Mouse (Mus musculus): Measurements from ENCODE around the gene Mtmr11.
"Not testable (repeated sequence)": the region's sequence is repeated elsewhere in the genome, so short reads cannot be mapped to it uniquely, and the experiment has no call there.

The Mtmr11 gene

DNA sequence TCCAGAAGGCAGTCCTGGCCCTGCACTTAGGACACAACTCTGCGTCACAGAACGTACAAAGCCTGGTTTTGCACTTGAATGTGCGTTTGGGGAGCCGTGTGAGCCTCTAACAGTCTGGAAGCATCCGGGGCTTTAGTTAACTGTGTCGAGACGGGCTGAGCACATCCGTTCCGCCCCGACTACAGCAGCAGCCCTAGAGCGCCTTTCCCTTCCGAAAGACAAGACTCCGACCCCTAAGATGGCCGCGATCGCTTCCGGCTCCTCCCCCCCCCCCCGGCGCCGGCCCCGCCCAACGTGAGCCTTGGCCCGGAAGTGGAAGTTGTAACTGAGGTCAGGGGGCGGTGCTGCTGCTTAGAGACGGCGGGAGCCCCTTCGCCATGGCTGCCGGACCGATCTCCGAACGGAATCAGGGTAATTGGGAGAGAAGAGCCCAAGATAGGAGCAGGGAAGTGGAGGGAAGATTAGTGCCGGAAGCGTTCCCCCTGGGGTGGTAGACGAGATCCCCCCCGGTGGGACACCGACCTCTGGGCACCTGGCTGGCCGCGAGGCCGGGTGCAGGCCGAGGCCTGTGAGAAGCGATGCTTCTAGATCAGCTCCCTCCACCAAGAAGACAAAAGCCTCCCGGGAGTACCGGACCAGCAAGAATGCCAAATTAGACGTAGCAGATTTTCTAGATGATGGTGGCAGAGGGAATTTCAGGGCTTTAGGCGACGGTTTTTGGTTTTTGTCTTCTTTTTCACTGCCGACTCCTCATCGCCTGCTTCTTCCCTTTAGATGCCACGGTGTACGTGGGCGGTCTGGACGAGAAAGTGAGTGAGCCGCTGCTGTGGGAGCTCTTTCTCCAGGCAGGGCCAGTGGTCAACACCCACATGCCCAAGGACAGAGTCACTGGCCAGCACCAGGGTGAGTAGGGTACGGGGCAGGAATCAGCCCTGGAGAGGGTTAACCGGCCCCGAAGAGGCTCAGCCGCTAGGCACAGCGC lies 10.7 kb downstream of the Mtmr11 start, which contains the start of gene Sf3b4:
Gene Sf3b4, plus strand, starts transcription at position 136 of the 982 bp plus-strand sequence.
- DNase-seq: peak; percentile 92

DNA sequence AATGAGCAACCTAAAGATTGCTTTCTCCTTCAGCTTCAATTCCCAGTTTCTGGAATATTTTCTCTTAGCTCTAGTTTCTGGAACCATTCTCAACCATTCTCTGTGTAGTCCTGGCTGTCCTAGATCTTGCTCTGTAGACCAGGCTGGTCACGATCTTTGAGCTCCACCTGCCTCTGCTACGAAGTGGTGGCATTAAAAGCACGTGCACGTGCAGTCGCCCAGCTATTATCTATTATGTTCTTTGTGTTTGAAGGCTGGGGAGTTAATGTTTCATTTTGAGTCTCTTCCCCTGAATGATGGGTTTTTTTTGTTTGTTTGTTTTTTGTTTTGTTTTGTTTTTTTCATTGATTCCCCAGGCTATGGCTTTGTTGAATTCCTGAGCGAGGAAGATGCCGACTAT lies 11.4 kb downstream of the Mtmr11 start:
- no peak for DNase-seq

DNA sequence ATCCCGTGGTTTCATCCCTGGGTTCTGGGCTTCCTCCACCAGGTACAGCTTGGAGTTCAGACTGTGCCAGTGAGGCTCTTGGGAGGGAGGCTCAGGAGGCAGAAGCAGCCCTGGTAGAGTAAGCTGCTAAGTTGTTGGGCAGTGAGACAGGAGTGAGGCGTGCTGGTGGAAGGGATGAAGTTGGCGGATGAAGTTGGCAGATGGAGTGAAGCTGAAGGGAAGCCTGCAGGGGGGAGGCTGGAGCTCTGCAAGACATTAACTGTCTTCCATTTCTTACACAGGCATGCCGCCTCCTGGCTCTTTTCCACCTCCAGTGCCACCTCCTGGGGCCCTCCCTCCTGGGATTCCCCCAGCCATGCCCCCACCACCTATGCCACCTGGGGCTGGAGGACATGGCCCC lies 12.2 kb downstream of the Mtmr11 start:
- peak in 1 of 2 experiments; percentile 18 for DNase-seq

DNA sequence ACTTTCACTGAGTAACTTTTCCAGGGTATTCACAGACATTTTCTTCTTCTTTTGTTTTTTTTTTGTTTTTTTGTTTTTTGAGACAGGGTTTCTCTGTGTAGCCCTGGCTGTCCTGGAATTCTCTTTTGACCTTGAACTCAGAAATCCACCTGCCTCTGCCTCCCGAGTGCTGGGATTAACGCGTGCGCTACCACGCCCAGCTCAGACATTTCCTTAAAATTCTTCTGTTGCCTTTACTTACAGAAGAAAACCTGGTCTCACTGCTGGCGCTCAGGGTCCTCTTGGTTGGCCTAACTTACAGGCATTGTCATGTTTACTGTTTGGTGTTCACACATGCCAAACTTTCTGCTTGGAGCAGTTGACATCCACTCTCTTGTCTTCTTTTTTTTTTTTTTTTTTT lies 13.4 kb downstream of the Mtmr11 start:
- DNase-seq: no peak

DNA sequence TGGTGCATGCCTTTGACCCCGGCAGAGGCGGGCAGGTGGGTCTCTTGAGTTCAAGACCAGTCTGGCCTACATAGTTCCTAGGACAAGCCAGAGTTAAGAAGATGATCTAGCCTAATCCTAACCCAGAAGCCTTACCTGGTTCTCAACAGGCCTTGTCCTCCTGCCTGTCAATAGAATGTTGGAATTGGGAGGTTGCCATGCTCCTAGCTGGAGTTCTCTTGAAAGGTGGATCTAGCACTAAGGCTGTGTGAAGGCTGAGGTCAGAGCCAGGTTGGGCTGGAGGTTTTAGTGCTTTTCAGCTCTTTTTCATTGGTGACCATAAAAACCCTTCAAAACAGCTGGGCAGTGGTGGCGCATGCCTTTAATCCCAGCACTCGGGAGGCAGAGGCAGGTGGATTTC lies 16.6 kb downstream of the Mtmr11 start:
- DNase-seq: no peak

DNA sequence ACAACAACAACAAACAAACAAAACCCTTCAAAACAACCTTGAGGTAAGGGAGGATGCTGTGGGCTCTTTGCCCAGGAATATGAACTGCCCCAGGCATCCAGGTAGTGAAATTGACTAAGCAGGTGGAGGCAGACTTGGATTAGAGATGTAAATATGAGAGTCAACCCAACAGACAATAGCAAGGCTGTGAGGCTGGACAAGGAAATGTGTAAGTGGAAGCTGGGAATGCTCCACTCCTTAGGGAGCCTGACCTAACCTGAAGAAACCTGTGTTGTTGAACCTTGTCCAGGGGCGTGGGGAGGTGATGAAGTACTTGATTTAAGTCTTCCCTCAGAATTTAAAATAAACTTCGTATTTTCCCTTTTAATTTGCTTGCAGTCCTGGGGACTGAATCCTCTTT lies 17.1 kb downstream of the Mtmr11 start:
- DNase-seq: no peak

DNA sequence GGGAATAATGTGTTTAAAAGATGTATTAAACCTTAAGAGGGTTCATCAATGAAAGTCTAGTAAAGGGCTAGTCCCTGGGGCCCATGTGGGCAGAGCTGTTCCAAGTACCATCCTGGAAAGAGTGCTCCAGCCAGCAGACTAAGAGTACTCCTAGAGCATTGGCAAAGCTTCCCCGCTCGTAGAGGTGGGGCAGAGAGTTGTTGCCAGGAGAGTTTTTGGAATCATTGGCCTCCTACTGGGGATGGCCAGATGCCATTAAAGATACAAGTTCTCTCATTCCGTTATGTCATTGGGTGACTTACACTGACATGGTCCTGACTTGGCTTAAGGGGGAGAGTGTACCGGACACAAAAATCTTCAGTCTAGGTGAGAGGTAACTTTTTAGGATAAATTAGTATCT lies 17.7 kb downstream of the Mtmr11 start:
- DNase-seq: peak; percentile 76

DNA sequence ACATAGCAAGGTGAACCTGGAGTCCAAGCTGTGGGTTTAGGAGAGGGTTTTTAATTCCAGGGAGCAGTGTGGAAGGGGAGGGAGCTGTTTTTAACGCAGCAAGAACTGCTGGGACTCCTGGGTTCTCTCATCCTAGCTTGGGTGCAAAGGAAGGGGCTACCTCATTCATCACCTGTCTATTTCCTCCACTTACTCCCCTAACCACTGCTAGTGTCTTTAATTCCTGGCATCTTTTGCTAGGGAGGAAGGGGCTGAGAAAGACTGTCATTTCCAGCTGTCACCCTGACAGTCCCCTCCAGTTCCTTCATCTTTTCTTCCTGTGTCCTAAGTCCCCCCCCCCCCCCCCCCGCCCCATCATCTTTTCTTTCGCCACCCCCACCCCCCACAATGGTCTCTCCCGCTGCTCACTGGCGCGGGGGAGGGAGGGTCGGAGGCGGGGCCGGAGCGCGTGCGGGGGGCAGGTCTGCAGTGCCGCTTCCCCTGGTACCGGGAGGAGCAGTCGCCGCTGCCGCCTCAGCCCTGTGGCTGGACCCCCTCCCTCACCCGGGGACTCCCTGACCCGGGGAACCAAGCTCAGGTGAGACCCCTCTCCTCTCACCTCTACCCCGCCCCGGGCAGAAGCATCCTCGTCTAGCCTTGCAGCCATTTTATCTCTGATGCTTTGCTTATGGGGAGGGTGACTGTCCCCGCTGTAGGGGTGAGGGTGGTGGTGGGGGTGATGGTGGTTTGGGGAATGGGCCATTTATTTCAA lies 19.1 kb downstream of the Mtmr11 start, which contains the start of gene Sv2a:
Gene Sv2a, plus strand, starts transcription at position 425 of the 751 bp plus-strand sequence.
- peak; percentile 92 for DNase-seq

DNA sequence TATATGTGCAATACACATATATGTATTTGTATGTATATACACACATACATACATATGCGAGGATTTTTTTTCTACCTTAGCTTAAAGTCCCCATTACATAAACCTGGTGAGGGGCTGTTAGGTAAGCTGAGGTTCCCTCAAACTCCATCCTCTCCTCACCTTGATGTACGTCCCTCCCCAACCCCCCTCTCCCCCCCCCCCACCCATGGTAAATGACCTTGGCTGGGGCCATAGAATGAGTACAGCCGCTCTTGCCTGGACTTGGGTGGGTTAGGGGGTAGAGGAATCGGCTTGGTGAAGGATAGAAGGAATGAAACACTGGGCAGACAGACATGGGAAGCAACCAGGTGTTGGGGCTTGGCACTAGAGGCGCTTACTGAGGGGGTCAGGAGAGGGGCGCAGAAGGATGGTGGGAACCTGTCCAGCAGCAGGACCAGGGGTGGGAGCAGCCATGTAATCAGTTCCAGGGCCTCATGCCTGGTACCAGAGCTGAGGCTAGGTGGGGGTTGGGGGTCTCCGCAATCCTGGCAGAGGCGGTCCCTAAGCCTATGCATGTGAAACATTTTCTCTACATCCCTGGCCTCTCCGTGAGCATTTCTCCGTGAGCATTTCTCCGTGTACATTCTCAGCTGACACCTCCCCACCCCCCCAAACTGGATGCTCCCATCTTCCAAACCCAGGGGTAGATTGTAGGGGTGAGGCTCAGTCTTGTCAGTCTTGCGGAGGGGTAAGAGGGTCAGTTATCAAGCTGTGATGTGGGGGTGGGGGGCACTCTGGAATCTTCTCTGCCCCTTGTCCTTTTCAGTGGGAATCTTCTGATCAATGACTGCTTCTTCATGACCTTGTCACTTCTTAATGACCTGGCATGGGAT lies 19.9 kb downstream of the Mtmr11 start:
- peak; percentile 79 to 80 for DNase-seq

DNA sequence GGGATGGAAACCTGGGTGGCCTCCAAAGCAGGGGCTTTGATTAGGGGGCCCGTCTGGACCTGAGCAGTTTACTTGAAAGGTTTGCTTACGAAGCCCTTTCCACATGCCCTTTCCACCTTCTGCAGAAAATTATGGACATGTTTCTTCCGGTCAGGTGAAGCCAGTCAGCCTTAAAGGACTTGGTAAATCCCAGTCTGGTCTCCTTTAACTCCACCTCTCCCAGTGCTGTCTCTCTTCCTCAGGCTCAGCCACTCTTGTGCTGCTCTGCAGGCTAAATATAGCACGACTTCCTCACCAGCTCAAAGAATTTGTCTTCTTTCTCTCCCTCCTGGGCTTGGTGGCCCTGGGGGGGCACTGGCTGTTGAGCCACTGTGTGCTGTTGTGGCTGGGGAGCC lies 20.6 kb downstream of the Mtmr11 start:
- peak; percentile 30 to 60 for DNase-seq

DNA sequence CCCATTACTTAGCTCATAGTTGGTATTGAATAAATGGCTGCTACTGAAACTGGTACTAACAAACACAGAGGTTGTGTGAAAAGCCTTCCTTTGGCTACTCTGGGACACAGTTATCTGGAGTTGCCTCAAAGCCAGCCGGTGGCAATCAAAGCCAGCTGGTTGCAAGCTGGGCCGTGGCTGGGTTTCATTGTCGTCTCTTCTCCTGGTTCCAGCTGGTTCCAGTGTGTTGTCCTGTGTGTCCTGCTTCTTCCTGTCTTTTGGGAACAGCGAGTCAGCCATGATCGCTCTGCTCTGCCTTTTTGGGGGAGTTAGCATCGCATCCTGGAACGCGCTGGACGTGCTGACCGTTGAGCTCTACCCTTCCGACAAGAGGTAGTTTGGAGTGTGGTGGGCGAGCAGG lies 31.2 kb downstream of the Mtmr11 start:
- DNase-seq: no peak

DNA sequence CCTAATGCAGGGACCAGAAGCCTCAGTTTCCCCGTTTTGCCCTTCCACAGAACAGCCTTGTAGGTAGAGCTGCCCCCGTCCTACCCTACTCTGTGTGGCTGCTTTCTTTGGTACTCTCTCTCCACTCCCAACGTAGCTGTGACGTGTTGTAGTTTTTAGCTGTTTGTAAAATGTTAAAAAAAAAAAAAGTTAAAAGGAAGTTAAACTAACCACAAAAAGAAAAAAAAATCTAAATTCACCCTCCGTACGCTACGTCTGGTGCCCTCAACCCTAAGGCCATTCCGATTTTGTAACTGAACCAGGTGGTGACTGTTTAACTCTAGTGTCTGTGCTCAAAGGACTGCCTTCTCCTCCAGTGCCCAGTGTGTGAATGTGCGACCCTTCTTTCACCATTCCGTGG lies 33.2 kb downstream of the Mtmr11 start:
- DNase-seq: no peak

DNA sequence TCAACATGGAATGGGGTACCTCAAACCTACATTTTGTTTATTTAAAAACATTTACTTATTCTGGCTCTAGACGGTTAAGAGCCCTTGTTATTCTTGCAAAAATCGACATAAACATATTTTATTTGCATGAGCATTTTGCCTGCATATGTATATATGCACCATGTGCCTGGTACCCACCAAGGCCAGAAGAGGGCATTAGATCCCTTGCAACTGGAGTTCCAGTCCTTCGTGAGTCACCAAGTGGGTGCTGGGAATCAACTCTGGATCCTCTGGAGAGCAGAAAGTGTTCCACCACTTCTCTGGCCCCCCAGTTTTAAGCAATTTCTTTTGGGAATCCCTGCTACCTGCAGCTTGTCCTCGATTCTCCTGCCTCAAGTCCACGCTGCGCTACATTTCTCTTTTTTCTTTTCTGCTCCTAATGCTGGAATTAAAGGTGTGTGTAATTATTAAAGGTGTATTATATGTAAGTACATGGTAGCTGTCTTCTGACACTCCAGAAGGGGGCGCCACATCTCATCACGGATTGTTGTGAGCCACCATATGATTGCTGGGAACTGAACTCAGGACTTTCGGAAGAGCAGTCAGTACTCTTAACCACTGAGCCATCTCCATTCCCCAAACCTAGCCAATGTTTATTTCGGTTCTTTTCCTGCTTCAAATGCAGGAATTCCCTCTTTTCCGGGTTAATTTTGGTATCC lies 34.0 kb downstream of the Mtmr11 start:
- peak; percentile 54 to 59 for DNase-seq

DNA sequence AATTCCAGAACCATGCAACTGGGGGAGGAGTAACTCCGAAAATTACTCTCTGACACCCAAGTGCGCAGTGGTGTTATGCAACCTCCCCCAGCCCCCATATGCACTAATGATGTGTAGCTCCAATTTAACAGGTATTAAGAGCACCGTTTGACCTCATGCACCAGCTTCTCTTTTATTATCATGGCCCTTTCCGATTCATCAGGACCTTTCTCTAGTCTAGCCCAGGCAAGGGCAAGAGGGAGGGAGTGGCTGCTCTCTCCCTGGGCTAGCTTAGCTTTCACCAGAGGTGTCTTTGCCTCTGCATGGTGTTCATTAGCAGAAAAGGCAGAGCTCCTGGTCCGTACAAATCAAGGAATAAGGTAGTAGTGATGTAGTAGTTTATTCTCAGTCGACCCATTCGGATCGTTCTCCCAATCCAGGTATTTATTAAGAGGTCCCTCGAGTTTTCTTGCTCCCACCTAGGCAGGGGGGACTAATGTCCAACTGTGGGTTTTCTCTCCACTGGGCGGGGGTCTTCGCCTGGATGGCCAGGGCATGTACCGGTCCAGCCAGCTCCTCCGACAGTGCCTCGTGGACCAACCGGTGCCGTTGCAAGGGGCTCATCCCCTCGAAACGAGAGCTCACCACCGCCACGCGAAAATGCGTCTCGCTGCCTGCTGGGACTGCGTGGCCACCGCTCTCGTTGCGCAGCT lies 34.8 kb downstream of the Mtmr11 start:
- no peak for DNase-seq

DNA sequence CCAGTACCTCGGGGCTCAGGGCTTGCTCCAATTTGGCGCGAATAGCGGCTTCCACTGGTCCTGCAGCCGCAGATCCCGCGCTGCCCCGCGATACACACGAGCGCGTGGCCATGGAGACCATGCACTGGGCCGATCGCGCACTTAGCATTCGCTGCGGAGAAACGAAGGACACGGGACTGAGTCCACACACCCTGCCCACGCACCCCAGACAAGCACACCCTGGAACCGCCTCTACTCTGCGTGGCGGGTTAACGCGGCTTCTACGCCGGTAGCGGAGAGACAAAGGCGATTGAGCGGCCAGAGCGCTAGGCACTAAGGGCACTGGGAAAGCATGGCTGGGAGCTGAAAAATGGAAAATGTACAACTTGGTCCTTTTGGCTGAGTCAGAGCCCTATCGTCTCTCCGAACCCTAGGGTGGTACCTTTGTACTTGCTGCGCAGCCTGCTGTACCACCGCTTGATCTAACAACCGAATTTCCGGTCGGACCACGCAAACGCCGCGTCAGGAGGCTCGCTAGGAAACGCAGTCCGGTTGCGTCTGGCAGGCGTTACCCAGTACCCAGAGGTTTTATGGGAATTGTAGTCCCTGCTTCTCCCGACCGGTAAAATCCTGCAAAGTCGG lies 35.4 kb downstream of the Mtmr11 start:
- DNase-seq: peak; percentile 93 to 94

DNA sequence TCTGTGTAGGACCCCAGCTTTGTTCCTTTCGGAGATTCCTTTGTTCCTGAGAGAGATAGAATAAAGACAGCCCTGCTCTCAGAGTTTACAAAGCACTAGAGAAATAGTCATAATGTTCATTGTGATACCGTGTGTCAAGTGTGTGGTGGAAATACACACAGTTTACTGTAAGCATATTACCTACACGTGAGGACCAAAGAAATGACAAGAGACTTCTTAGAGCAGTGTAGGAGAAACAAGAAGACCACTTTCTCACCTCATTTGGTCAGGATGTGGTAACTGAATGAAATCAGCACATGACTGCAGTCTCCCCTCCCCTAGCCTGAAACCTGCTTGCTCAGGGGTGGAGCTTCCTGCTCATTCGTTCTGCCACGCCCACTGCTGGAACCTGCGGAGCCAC lies 36.4 kb downstream of the Mtmr11 start:
- no peak for DNase-seq

DNA sequence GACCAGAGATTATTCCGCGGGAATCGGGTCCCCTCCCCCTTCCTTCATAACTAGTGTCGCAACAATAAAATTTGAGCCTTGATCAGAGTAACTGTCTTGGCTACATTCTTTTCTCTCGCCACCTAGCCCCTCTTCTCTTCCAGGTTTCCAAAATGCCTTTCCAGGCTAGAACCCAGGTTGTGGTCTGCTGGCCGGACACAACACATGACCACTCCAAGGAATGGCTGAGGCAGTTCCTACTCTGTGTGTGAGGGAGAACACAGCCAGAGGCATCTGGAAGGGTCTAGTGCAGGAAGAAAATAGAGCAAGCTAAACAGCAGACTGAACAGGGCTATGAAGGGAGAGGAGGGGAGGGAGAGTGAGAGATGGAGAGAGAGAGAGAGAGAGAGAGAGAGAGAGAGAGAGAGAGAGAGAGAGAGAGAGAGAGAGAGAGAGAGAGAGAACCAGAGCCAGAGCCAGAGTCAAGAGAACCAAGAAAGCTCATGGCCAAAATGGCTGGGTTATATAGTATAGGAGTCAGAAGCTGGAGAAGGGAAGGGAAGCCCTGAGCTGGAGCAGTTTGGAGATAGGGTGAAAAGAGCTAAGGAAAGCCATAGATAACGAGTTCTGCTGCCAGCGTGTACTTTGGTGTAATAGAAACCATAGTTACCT lies 36.9 kb downstream of the Mtmr11 start:
- DNase-seq: not testable (repeated sequence)

DNA sequence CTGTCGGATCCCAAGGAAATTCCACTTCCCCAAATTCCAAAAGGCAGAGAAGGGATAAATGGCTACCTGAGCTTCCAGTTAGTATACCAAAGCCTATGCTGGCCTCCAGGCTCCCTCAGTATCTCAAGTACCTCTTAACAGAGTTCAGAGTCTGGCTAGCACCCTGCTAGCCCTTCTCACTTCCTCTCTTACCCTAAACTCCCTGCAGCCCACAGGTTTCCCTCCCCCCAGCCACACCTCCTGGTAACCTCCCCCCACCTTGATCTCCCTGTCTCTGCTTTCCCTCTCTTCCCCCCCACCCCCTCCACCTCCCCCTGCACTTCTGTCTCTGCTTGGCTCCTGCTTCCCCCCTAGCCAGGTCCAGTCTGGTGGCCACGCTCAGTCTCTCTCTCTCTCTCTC lies 37.9 kb downstream of the Mtmr11 start:
- no peak for DNase-seq

DNA sequence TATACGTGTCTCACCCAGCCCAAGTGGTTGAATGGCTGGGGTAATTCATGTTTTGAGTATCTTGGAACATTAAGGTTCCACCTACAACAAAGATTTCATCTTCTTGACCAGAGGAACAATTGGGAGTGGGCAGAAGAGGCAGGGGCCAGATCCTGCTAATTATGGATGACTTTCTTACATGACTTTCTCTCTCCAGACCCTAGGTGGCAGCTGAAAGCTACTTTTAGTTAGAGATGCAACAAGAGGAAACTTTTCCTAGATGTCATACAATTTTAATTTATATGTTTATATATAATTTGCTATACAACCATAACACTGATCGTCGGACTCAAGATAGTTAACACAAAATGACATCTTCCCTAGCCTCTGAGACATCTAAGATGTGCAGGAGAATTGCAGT lies 46.0 kb downstream of the Mtmr11 start:
- no peak for DNase-seq

DNA sequence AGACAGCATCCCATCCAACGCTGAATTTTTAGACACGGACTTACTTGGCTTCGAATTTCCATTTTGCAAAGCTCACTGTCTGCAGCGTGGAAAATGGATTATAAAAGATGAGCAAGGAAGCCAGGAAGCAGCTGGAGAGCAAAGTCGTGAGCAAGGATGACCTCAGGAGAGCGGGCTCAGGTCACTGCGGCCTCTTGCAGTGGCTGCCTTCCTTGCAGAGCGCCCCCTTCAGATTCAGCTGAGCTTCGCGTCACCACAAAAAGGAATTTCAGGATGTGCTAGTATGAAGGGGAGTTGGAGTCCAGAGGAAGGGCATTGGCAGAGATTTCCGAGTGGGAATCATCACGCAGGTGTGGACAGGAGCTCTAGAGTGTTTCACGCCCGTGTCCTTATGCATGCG lies 47.4 kb downstream of the Mtmr11 start:
- peak; percentile 38 to 55 for DNase-seq

Data from cerebellum, postnatal 10 days (tissue).